Mouse (Mus musculus) liver, postnatal 0 days (tissue): Measurements from ENCODE around the gene Clec2i. TPM values are rescaled to one million over a fixed set of nuclear protein-coding genes. Genes with fewer than 3 reads are reported as not detected.
"Not testable (repeated sequence)": the region's sequence is repeated elsewhere in the genome, so short reads cannot be mapped to it uniquely, and the experiment has no call there.

ENCODE experiments used
- ATAC-seq: fragments of 200-750 bp; cut with Nextera tagmentation; 2 replicates; pipeline ENCODE4 v1.8.0; 2017; ENCODE audit warnings: mild to moderate bottlenecking, moderate library complexity
- DNase-seq: peaks from one replicate; pipeline ENCODE4 v3.0.0-alpha.2; 2016
- H3K27ac ChIP-seq: fragments of 300-500 bp; sonication (generic); 2 replicates; pipeline ENCODE4 v1.5.1; 2014; ENCODE audit warnings: antibody characterized with exemption, moderate library complexity, mild to moderate bottlenecking, low read depth
- H3K27me3 ChIP-seq: fragments of 300-500 bp; sonication (generic); 2 replicates; pipeline ENCODE4 v1.6.1; 2014; ENCODE audit warnings: low read length, control low read depth, mixed read lengths; ENCODE audit not compliant: insufficient read depth
- H3K36me3 ChIP-seq: fragments of 300-500 bp; sonication (generic); replicated peaks from 2 replicates; pipeline ENCODE4 v1.6.1; 2014; ENCODE audit warnings: mild to moderate bottlenecking, control low read depth, low read length, moderate library complexity, mixed read lengths; ENCODE audit not compliant: insufficient read depth
- H3K4me1 ChIP-seq: fragments of 300-500 bp; sonication (generic); 2 replicates; pipeline ENCODE4 v1.6.1; 2014; ENCODE audit warnings: antibody characterized with exemption, mild to moderate bottlenecking, control low read depth; ENCODE audit not compliant: insufficient read depth
- H3K4me2 ChIP-seq: fragments of 300-500 bp; sonication (generic); 2 replicates; pipeline ENCODE4 v1.6.1; 2014; ENCODE audit warnings: low read depth, mild to moderate bottlenecking, low read length, moderate library complexity, mixed read lengths
- H3K4me3 ChIP-seq: fragments of 300-500 bp; sonication (generic); 2 replicates; pipeline ENCODE4 v1.5.1; 2014; ENCODE audit warnings: low read depth, low read length
- H3K9ac ChIP-seq: fragments of 300-500 bp; sonication (generic); replicated peaks from 2 replicates; pipeline ENCODE4 v1.6.1; 2014; ENCODE audit warnings: mild to moderate bottlenecking, moderate library complexity
- H3K9me3 ChIP-seq: fragments of 300-500 bp; sonication (generic); 2 replicates; pipeline ENCODE4 v1.6.1; 2016; ENCODE audit warnings: mild to moderate bottlenecking, control low read depth, low read length, mixed read lengths
- CTCF ChIP-seq: sonication (generic); IDR thresholded peaks from 2 replicates; pipeline ENCODE4 v1.5.1; 2016; ENCODE audit warnings: antibody characterized with exemption, low read depth
- EP300 ChIP-seq: IDR thresholded peaks from 2 replicates; pipeline ENCODE4 v1.6.1; 2016; ENCODE audit warnings: antibody characterized with exemption, low read depth, mild to moderate bottlenecking
- WGBS: fragments of 180-500 bp; shearing (Covaris S2); extraction: QIAGEN DNeasy Blood & Tissue Kit; methylation state at CpG from one replicate; pipeline ENCODE4 v1.1.7; 2014; ENCODE audit not compliant: insufficient replicate concordance; 5-methylcytosine and 5-hydroxymethylcytosine counted together
- polyA plus RNA-seq: library from polyadenylated mRNA; unstranded; fragments of >200 nt; fragmentation: Nextera tagmentation; extraction: Ambion mirVana; gene quantifications from 2 replicates; pipeline ENCODE4 v1.2.1, GENCODE M21; 2015

Clec2i gene
- polyA plus RNA-seq, result 0.11 and 0.27 TPM in 2 replicates

DNA sequence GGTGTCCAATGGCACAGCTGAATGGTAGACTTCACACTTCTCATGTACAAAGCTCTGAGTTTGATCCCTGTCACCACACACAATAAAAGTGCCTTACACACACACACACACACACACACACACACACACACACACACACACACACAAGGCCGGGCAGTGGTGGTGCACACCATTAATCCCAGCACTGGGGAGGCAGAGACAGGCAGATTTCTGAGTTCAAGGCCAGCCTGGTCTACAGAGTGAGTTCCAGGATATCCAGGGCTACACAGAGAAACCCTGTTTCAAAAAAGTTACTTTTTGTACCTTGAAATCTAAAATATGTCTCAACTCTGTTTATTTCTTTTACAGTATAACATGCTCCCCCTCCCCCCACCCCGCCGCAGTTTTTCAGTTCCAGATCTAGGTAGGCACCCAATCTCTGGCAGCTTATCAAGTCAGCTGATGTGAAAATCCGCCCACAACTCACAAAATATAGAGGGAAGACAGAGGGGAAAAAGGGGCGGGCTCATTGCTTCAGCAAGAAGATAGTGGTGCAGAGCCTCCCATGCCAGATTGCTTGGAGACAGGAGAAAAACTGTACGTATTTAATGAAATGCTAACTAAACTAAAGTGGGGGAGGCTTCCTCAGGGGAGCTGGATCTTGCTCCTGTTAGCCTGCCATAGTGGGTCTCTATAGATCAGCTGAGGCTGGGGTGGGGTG is at the start of gene Clec2i:
Gene Clec2i, plus strand, starts transcription at position 498 of the 700 bp plus-strand sequence.
- not testable (repeated sequence) for H3K36me3 ChIP-seq, ATAC-seq, H3K9me3 ChIP-seq, H3K4me1 ChIP-seq, H3K9ac ChIP-seq, H3K27me3 ChIP-seq, DNase-seq
- Histone ChIP-seq H3K4me2 (peak within 1 kb of the TSS; percentile 58), H3K4me3 (peak within 1 kb of the TSS; percentile 36), H3K27ac (0 out of 2 replicates have a peak within 1 kb of the TSS, but pooled peaks have one; percentile 7)
- whole genome bisulfite sequencing, result 62% methylated on average over 6 of the region's 6 CpGs

DNA sequence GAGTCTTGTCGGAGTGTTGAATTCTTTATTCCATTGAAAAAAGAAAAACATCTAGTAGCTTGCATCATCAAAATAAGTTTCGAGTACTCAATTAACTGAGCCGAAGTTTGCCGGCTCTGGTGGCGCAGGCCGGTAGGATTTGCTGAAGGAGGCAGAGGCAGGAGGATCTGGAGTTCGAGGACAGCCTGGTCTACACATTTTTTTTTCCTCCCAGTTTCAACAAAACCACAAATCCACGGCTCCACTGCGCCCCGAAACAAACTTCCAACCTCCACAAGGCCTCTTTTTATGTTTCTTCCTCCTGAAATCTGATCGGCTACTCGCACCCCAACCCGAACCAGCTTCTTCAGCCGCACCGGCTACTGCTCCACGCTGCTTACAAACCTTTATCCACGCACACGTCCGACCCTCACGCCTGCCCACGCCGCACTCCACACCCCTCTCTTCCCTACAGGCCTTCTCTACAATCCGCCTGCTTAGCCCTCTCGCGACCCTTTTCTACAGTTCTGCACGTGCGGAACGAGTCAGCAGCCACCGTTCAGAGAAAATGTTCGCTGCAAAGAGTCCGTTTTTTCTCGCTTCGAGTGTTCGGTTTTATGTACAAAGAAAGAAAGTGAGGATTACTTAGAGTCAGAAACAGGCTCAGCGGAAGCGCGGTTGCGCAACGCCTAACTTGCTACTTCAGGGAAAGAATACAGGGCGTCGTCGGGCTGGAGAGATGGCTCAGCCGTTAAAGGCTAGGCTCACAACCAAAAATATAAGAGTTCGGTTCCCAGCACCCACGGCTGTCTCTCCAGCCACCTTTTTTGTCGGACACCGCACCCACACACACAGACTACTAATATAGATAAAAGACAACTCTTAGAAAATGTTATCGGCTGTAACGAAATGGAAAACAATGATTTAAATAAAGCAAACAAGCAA is 48.8 kb upstream of the Clec2i start:
- DNase-seq (peak; percentile 89), ATAC-seq (peak; percentile 52)
- TF ChIP-seq EP300, result peak; percentile 28; the same call in 1 of the 2 replicates
- TF ChIP-seq CTCF, result no peak
- peak overlapping the region; percentile 76 for H3K9ac ChIP-seq
- WGBS, result under 1% methylated on average over 49 of the region's 49 CpGs
- no peaks in the 10 kb centered on the region for H3K36me3 ChIP-seq
- peak overlapping the region; percentile 83 for H3K27ac ChIP-seq
- no peaks in the 10 kb centered on the region for H3K27me3 ChIP-seq
- H3K9me3 ChIP-seq, result no peaks in the 10 kb centered on the region
- peaks cover 39% of the 10 kb centered on the region for H3K4me1 ChIP-seq
- peak overlapping the region; percentile 61 for H3K4me3 ChIP-seq
- peak overlapping the region; percentile 93 for H3K4me2 ChIP-seq

GRCm38 (mm10) chr6:128839266-128839771 is 48.1 kb upstream of the Clec2i start:
- DNase-seq, result peak; percentile 89
- Histone ChIP-seq H3K9me3 (no peaks in the 10 kb centered on the region), H3K9ac (peak overlapping the region; percentile 67), H3K4me1 (peaks cover 39% of the 10 kb centered on the region), H3K4me2 (peak overlapping the region; percentile 93), H3K27ac (peak overlapping the region; percentile 83), H3K27me3 (no peaks in the 10 kb centered on the region), H3K4me3 (peak overlapping the region; percentile 61), H3K36me3 (no peaks in the 10 kb centered on the region)
- peak; percentile 96 for TF ChIP-seq CTCF
- TF ChIP-seq EP300, result no peak
- 0% methylated on average over 17 of the region's 17 CpGs for WGBS
- peak; percentile 68 for ATAC-seq

GRCm38 (mm10) chr6:128839921-128840320 is 47.5 kb upstream of the Clec2i start:
- Histone ChIP-seq H3K9ac (no peak overlapping the region), H3K36me3 (no peaks in the 10 kb centered on the region), H3K9me3 (no peaks in the 10 kb centered on the region), H3K4me3 (peak overlapping the region; percentile 61; the same call in 1 of the 2 replicates), H3K4me1 (peaks cover 39% of the 10 kb centered on the region), H3K27me3 (no peaks in the 10 kb centered on the region), H3K4me2 (peak overlapping the region; percentile 93), H3K27ac (peak overlapping the region; percentile 83)
- ATAC-seq, result peak; percentile 53
- WGBS, result 46% methylated on average over 7 of the region's 7 CpGs
- TF ChIP-seq EP300 (no peak), CTCF (no peak)
- peak; percentile 54 for DNase-seq

- H3K9ac ChIP-seq, ATAC-seq, H3K36me3 ChIP-seq, H3K27me3 ChIP-seq, H3K27ac ChIP-seq, DNase-seq, H3K4me3 ChIP-seq, H3K4me2 ChIP-seq, H3K9me3 ChIP-seq: not testable (repeated sequence)
- WGBS, result 61% methylated on average over 3 of the region's 3 CpGs
- H3K4me1 ChIP-seq, result peaks cover 33% of the 10 kb centered on the region
Measured at GRCm38 (mm10) chr6:128840669-128841068, 46.7 kb upstream of the Clec2i start.
